Mouse (Mus musculus): ENCODE results near the gene Gjb5.

- TF ChIP-seq CTCF (IDR thresholded peaks at IDR 0.05 in 2 of 3, conservative IDR thresholded peaks at IDR 0.05 in 1 of 3; ENCODE audit: control insufficient read depth in 1 of 3, insufficient read depth in 1 of 3, low read depth in 2 of 3, low read length in 3 of 3, poor library complexity in 1 of 3, severe bottlenecking in 1 of 3) (no peak), MEF2A (IDR thresholded peaks at IDR 0.05; ENCODE audit: extremely low read depth, insufficient replicate concordance, low read depth, low read length, poor library complexity, severe bottlenecking) (no peak), MAX (IDR thresholded peaks at IDR 0.05; ENCODE audit: low read length) (no peak)
Measured at GRCm38 (mm10) chr4:127306915-127307314, 51.1 kb downstream of the Gjb5 start.

Data from MEL (cell line).